Mouse (Mus musculus) intestine, postnatal 0 days (tissue): Measurements from ENCODE around the gene Polr3e. TPM values are rescaled to one million over a fixed set of nuclear protein-coding genes. Genes with fewer than 3 reads are reported as not detected.

Source experiments
- ATAC-seq: fragments of 200-750 bp; cut with Nextera tagmentation; 2 replicates; pipeline ENCODE4 v1.8.0; 2017; ENCODE audit warnings: mild to moderate bottlenecking, moderate TSS enrichment, moderate library complexity
- H3K27ac ChIP-seq: fragments of 300-500 bp; sonication (generic); 2 replicates; pipeline ENCODE4 v1.5.1; 2014; ENCODE audit warnings: mild to moderate bottlenecking, low read depth, low read length, moderate library complexity
- H3K27me3 ChIP-seq: fragments of 300-500 bp; sonication (generic); replicated peaks from 2 replicates; pipeline ENCODE4 v1.6.1; 2014; ENCODE audit warnings: low read length, mixed read lengths; ENCODE audit not compliant: control insufficient read depth, insufficient read depth
- H3K36me3 ChIP-seq: fragments of 300-500 bp; sonication (generic); 2 replicates; pipeline ENCODE4 v1.6.1; 2014; ENCODE audit warnings: mild to moderate bottlenecking, moderate library complexity; ENCODE audit not compliant: control insufficient read depth, insufficient read depth
- H3K4me1 ChIP-seq: fragments of 300-500 bp; sonication (generic); replicated peaks from 2 replicates; pipeline ENCODE4 v1.6.1; 2014; ENCODE audit warnings: antibody characterized with exemption, low read length, mixed read lengths; ENCODE audit not compliant: control insufficient read depth, insufficient read depth
- H3K4me2 ChIP-seq: fragments of 300-500 bp; sonication (generic); replicated peaks from 2 replicates; pipeline ENCODE4 v1.6.1; 2014; ENCODE audit warnings: low read depth, mild to moderate bottlenecking, moderate library complexity
- H3K4me3 ChIP-seq: fragments of 300-500 bp; sonication (generic); 2 replicates; pipeline ENCODE4 v1.5.1; 2014; ENCODE audit warnings: low read depth, low read length
- H3K9ac ChIP-seq: fragments of 300-500 bp; sonication (generic); 2 replicates; pipeline ENCODE4 v1.6.1; 2014; ENCODE audit warnings: mild to moderate bottlenecking, low read depth, low read length
- H3K9me3 ChIP-seq: fragments of 300-500 bp; sonication (generic); 2 replicates; pipeline ENCODE4 v1.6.1; 2016; ENCODE audit warnings: mixed run types; ENCODE audit not compliant: control insufficient read depth
- CTCF ChIP-seq: sonication (generic); IDR thresholded peaks from 2 replicates; pipeline ENCODE4 v1.5.1; 2016; ENCODE audit warnings: low read depth, mild to moderate bottlenecking, control low read depth, antibody characterized with exemption, moderate library complexity
- WGBS: fragments of 180-500 bp; shearing (Covaris S2); extraction: QIAGEN DNeasy Blood & Tissue Kit; methylation state at CpG from one replicate; pipeline ENCODE4 v1.1.7; 2014; 5-methylcytosine and 5-hydroxymethylcytosine counted together
- polyA plus RNA-seq: library from polyadenylated mRNA; unstranded; fragments of >200 nt; fragmentation: Nextera tagmentation; extraction: Ambion mirVana; gene quantifications from 2 replicates; pipeline ENCODE4 v1.2.1, GENCODE M21; 2015

The Polr3e gene
- polyA plus RNA-seq, 1 experiment from 2014 or later = 18.3 TPM

GRCm38 (mm10) chr7:120974001-120974400 lies 56.5 kb downstream of the Polr3e start:
- H3K36me3 ChIP-seq = peaks cover 7% of the 10 kb centered on the region; the same call in 1 of the 2 replicates
- H3K4me3 ChIP-seq = no peak overlapping the region
- no peak for TF ChIP-seq CTCF
- WGBS = 33% methylated on average over 3 of the region's 3 CpGs
- ATAC-seq = no peak
- H3K4me1 ChIP-seq = peaks cover 9% of the 10 kb centered on the region; the same call in 1 of the 2 replicates
- H3K27ac ChIP-seq = peak overlapping the region; percentile 81
- H3K27me3 ChIP-seq = no peaks in the 10 kb centered on the region
- H3K9ac ChIP-seq = no peak overlapping the region
- peak overlapping the region; percentile 38 for H3K4me2 ChIP-seq
- no peaks in the 10 kb centered on the region for H3K9me3 ChIP-seq

- whole genome bisulfite sequencing = 47% methylated on average over 7 of the region's 7 CpGs
- no peak for TF ChIP-seq CTCF
- Histone ChIP-seq H3K9me3 (no peaks in the 10 kb centered on the region), H3K9ac (no peak overlapping the region), H3K4me2 (peak overlapping the region; percentile 24; the same call in 1 of the 2 replicates), H3K4me1 (peaks cover 11% of the 10 kb centered on the region; the same call in 1 of the 2 replicates), H3K27ac (peak overlapping the region; percentile 77), H3K4me3 (no peak overlapping the region), H3K27me3 (no peaks in the 10 kb centered on the region), H3K36me3 (no peaks in the 10 kb centered on the region)
- no peak for ATAC-seq
Measured at GRCm38 (mm10) chr7:120977063-120977462, 59.5 kb downstream of the Polr3e start.

GRCm38 (mm10) chr7:120980041-120980440 lies 62.5 kb downstream of the Polr3e start:
- WGBS = 51% methylated on average over 4 of the region's 4 CpGs
- Histone ChIP-seq H3K27me3 (no peaks in the 10 kb centered on the region), H3K4me3 (peak overlapping the region; percentile 95), H3K36me3 (no peaks in the 10 kb centered on the region), H3K4me1 (peaks cover 5% of the 10 kb centered on the region; the same call in 1 of the 2 replicates), H3K9ac (peak overlapping the region; percentile 96; the same call in 1 of the 2 replicates), H3K9me3 (no peaks in the 10 kb centered on the region), H3K27ac (peak overlapping the region; percentile 96), H3K4me2 (peak overlapping the region; percentile 78)
- ATAC-seq = no peak; the same call in 1 of the 2 replicates
- TF ChIP-seq CTCF = no peak

- H3K4me1 ChIP-seq = peaks cover 5% of the 10 kb centered on the region; the same call in 1 of the 2 replicates
- H3K4me3 ChIP-seq = peak overlapping the region; percentile 95
- H3K27ac ChIP-seq = peak overlapping the region; percentile 96
- TF ChIP-seq CTCF = no peak
- peak overlapping the region; percentile 78 for H3K4me2 ChIP-seq
- 5% methylated on average over 39 of the region's 39 CpGs for WGBS
- peak; percentile 36 for ATAC-seq
- peak overlapping the region; percentile 96 for H3K9ac ChIP-seq
- H3K9me3 ChIP-seq = no peaks in the 10 kb centered on the region
- no peaks in the 10 kb centered on the region for H3K27me3 ChIP-seq
- no peaks in the 10 kb centered on the region for H3K36me3 ChIP-seq
Measured at GRCm38 (mm10) chr7:120980931-120981924, 63.7 kb downstream of the Polr3e start.

GRCm38 (mm10) chr7:120982200-120982841 lies 64.8 kb downstream of the Polr3e start, which contains the start of the genes Cdr2 and Mfsd13b:
Gene Cdr2 (minus strand): TSS chr7:120982312.
Gene Mfsd13b (plus strand): TSS chr7:120982509.
- H3K36me3 ChIP-seq = no peaks in the 10 kb centered on the region
- no peaks in the 10 kb centered on the region for H3K27me3 ChIP-seq
- H3K4me2 ChIP-seq = peak within 1 kb of the TSS; percentile 78
- H3K4me1 ChIP-seq = peaks cover 5% of the 10 kb centered on the region; the same call in 1 of the 2 replicates
- WGBS = under 1% methylated on average over 43 of the region's 46 CpGs
- peak within 1 kb of the TSS; percentile 96 for H3K9ac ChIP-seq
- TF ChIP-seq CTCF = no peak
- peak; percentile 95 for ATAC-seq
- H3K4me3 ChIP-seq = peak within 1 kb of the TSS; percentile 95
- H3K9me3 ChIP-seq = no peaks in the 10 kb centered on the region
- H3K27ac ChIP-seq = peak within 1 kb of the TSS; percentile 96

GRCm38 (mm10) chr7:120982968-120983367 lies 65.4 kb downstream of the Polr3e start:
- Histone ChIP-seq H3K4me2 (peak overlapping the region; percentile 78), H3K4me3 (peak overlapping the region; percentile 95), H3K9ac (peak overlapping the region; percentile 85), H3K36me3 (no peaks in the 10 kb centered on the region), H3K27me3 (no peaks in the 10 kb centered on the region), H3K27ac (peak overlapping the region; percentile 90), H3K9me3 (no peaks in the 10 kb centered on the region), H3K4me1 (peaks cover 5% of the 10 kb centered on the region; the same call in 1 of the 2 replicates)
- WGBS = 12% methylated on average over 7 of the region's 7 CpGs
- no peak for TF ChIP-seq CTCF
- ATAC-seq = no peak
